Mouse (Mus musculus) gastrocnemius, postnatal 36 days (tissue): Measurements from ENCODE around the gene Adh7. TPM values are rescaled to one million over a fixed set of nuclear protein-coding genes. Genes with fewer than 3 reads are reported as not detected.
A peak's percentile ranks its signal among the peaks of the same experiment; 100 is the strongest.

ENCODE experiments used
- DNase-seq, 2 experiments: peaks; one replicate each; pipeline ENCODE4 v3.0.0; 2022
- intact Hi-C: fragments of 180-260 bp; cut with DNase I; formaldehyde crosslinking; loops from one replicate; pipeline ENCODE4 v1.15.1; 2025
- total RNA-seq, 2 experiments: library from RNA; stranded (reverse); gene quantifications; 2 replicates each; pipeline ENCODE4 v1.2.3; 2021

The Adh7 gene
- total RNA-seq, 2 experiments from 2014 or later = 0.27 to 0.46 TPM

- DNase-seq = no peak
- intact Hi-C loops = no loop called here
These were observed 29.7 kb downstream of the Adh7 start for GRCm38 (mm10) chr3:138247241-138247640.

GRCm38 (mm10) chr3:138248011-138248410 lies 30.5 kb downstream of the Adh7 start:
- intact Hi-C loops = no loop called here
- DNase-seq = peak in 1 of 2 experiments; percentile 38

- peak; percentile 44 to 57 for DNase-seq
- intact Hi-C loops = no loop called here
These were observed 31.2 kb downstream of the Adh7 start for GRCm38 (mm10) chr3:138248746-138249145.

- DNase-seq = no peak
- intact Hi-C loops = no loop called here
These were observed 33.6 kb downstream of the Adh7 start for GRCm38 (mm10) chr3:138251156-138251555.

- DNase-seq = no peak
- intact Hi-C loops = no loop called here
These were observed 36.6 kb downstream of the Adh7 start for GRCm38 (mm10) chr3:138254205-138254604.

- intact Hi-C loops = no loop called here
- no peak for DNase-seq
These were observed 37.8 kb downstream of the Adh7 start for GRCm38 (mm10) chr3:138255366-138255765.

GRCm38 (mm10) chr3:138255780-138256550 lies 38.4 kb downstream of the Adh7 start:
- no peak for DNase-seq
- intact Hi-C loops = no loop called here

GRCm38 (mm10) chr3:138260721-138261669 lies 43.4 kb downstream of the Adh7 start, which contains the start of gene Adh1:
Gene Adh1 (plus strand): TSS chr3:138260991.
- DNase-seq = no peak
- intact Hi-C loops = no loop called here

GRCm38 (mm10) chr3:138262568-138262967 lies 45.0 kb downstream of the Adh7 start:
- intact Hi-C loops = no loop called here
- no peak for DNase-seq

GRCm38 (mm10) chr3:138263154-138263930 lies 45.8 kb downstream of the Adh7 start:
- DNase-seq = no peak
- intact Hi-C loops = no loop called here

GRCm38 (mm10) chr3:138264648-138265047 lies 47.1 kb downstream of the Adh7 start:
- intact Hi-C loops = no loop called here
- no peak for DNase-seq

GRCm38 (mm10) chr3:138270507-138270906 lies 52.9 kb downstream of the Adh7 start:
- DNase-seq = no peak
- intact Hi-C loops = no loop called here

GRCm38 (mm10) chr3:138271297-138271696 lies 53.7 kb downstream of the Adh7 start:
- intact Hi-C loops = no loop called here
- no peak for DNase-seq

- intact Hi-C loops = no loop called here
- no peak for DNase-seq
These were observed 55.5 kb downstream of the Adh7 start for GRCm38 (mm10) chr3:138273080-138273479.

GRCm38 (mm10) chr3:138275100-138275499 lies 57.5 kb downstream of the Adh7 start:
- intact Hi-C loops = no loop called here

GRCm38 (mm10) chr3:138282556-138282955 lies 65.0 kb downstream of the Adh7 start:
- DNase-seq = no peak
- intact Hi-C loops = no loop called here

More at GRCm38 (mm10) chr3:138275100-138275499, 57.5 kb downstream of the Adh7 start:
- no peak for DNase-seq
